ENCODE assay signal across 7 mouse cellular contexts in genomic region chr14:53363995-53364394, GRCm38 (mm10).
DNase-seq lines count a peak whose midpoint lies in the region; ATAC-seq lines count a peak whose summit lies in the region.
"Not testable (repeated sequence)": the region's sequence is repeated elsewhere in the genome, so short reads cannot be mapped to it uniquely, and the experiment has no call there.

No protein-coding gene starts in this region.

- H3K4me3 ChIP-seq in liver, embryonic 11.5 days (ENCODE audit: low read depth, low read length), result not testable (repeated sequence)

- not testable (repeated sequence) for H3K9ac ChIP-seq in liver, embryonic 11.5 days (ENCODE audit: low read depth, low read length)

- 0 out of 2 replicates have a peak, but pooled peaks have one; percentile 47 for ATAC-seq in common myeloid progenitor, adult 5-6 weeks (replicated peaks; ENCODE audit: low read depth, poor library complexity, severe bottlenecking)
- ATAC-seq in liver, embryonic 11.5 days (replicated peaks; ENCODE audit: low FRiP score), result peak; percentile 33; the same call in 1 of the 2 replicates
- peak; percentile 56; the same call in 1 of the 2 replicates for ATAC-seq in megakaryocyte-erythroid progenitor cell, adult 5-6 weeks (replicated peaks; ENCODE audit: low FRiP score, low TSS enrichment, poor library complexity, severe bottlenecking)

- not testable (repeated sequence) for H3K9me3 ChIP-seq in liver, embryonic 11.5 days (ENCODE audit: control insufficient read depth, low read length)

- not testable (repeated sequence) for H3K4me1 ChIP-seq in liver, embryonic 11.5 days (replicated peaks; ENCODE audit: control insufficient read depth, insufficient read depth, low read length)

- 50% methylated on average over 5 of the region's 5 CpGs for WGBS in liver, embryonic 11.5 days

- not testable (repeated sequence) for H3K36me3 ChIP-seq in liver, embryonic 11.5 days (ENCODE audit: control insufficient read depth, insufficient read depth, low read length)

- not testable (repeated sequence) for H3K27ac ChIP-seq in liver, embryonic 11.5 days (ENCODE audit: low read depth, low read length)

- H3K27me3 ChIP-seq in liver, embryonic 11.5 days (replicated peaks; ENCODE audit: control insufficient read depth, insufficient read depth, low read length), result not testable (repeated sequence)

- peak; percentile 5 to 38 for DNase-seq in CD8-positive naive resting alpha-beta T cell, adult 2 months (ENCODE audit: low read depth in 2 of 2, low spot score in 2 of 2)
- peak; percentile 22 for DNase-seq in ZHBTc4 (ENCODE audit: low read depth, low spot score)
- not testable (repeated sequence) for DNase-seq in liver, embryonic 11.5 days (ENCODE audit: low spot score)
- peak; percentile 73 to 82 for DNase-seq in thymus, adult 18-20 months
- peak; percentile 82 for DNase-seq in thymus, postnatal 25 days

- H3K4me2 ChIP-seq in liver, embryonic 11.5 days, result not testable (repeated sequence)
